Mouse (Mus musculus): ENCODE results near the gene Sgtb.
A peak's percentile ranks its signal among the peaks of the same experiment; 100 is the strongest.

The Sgtb gene

GRCm38 (mm10) chr13:104179176-104179888 lies 69.8 kb downstream of the Sgtb start:
- peak; percentile 6 for DNase-seq

DNA sequence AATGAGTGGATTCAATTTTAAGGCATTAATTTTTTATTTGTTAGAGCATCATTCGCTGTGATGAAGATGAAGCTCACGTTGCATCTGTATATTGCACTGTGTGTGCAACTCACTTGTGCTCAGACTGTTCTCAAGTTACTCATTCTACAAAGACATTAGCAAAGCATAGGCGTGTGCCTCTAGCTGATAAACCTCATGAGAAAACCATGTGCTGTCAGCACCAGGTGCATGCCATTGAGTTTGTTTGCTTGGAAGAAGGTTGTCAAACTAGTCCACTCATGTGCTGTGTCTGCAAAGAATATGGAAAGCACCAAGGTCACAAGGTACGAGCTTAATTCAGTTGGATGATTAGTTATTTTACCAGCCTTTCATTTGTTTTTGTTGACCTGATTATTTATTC lies 77.8 kb downstream of the Sgtb start:
- DNase-seq = no peak
